Mouse (Mus musculus) liver, embryonic 11.5 days (tissue): ENCODE data around the gene Slc9a9. TPM values are rescaled to one million over a fixed set of nuclear protein-coding genes. Genes with fewer than 3 reads are reported as not detected.
"Not testable (repeated sequence)": the region's sequence is repeated elsewhere in the genome, so short reads cannot be mapped to it uniquely, and the experiment has no call there.

ENCODE experiments used
- ATAC-seq: fragments of 200-750 bp; cut with Nextera tagmentation; replicated peaks from 2 replicates; pipeline ENCODE4 v1.8.0; 2017; ENCODE audit warnings: moderate number of reproducible peaks, mild to moderate bottlenecking, moderate TSS enrichment, moderate library complexity; ENCODE audit not compliant: low FRiP score
- DNase-seq: peaks from one replicate; pipeline ENCODE4 v3.0.0-alpha.2; 2017; ENCODE audit warnings: low spot score
- H3K27ac ChIP-seq: fragments of 300-500 bp; sonication (generic); 2 replicates; pipeline ENCODE4 v1.5.1; 2014; ENCODE audit warnings: mild to moderate bottlenecking, low read depth, low read length, control low read depth
- H3K27me3 ChIP-seq: fragments of 300-500 bp; sonication (generic); replicated peaks from 2 replicates; pipeline ENCODE4 v1.6.1; 2014; ENCODE audit warnings: low read length, mixed read lengths; ENCODE audit not compliant: control insufficient read depth, insufficient read depth
- H3K36me3 ChIP-seq: fragments of 300-500 bp; sonication (generic); 2 replicates; pipeline ENCODE4 v1.6.1; 2014; ENCODE audit warnings: mild to moderate bottlenecking, low read length, moderate library complexity, mixed read lengths; ENCODE audit not compliant: control insufficient read depth, insufficient read depth
- H3K4me1 ChIP-seq: fragments of 300-500 bp; sonication (generic); replicated peaks from 2 replicates; pipeline ENCODE4 v1.6.1; 2014; ENCODE audit warnings: low read length, mixed read lengths; ENCODE audit not compliant: control insufficient read depth, insufficient read depth
- H3K4me2 ChIP-seq: fragments of 300-500 bp; sonication (generic); 2 replicates; pipeline ENCODE4 v1.6.1; 2014; ENCODE audit warnings: mild to moderate bottlenecking, control low read depth, moderate library complexity
- H3K4me3 ChIP-seq: fragments of 300-500 bp; sonication (generic); 2 replicates; pipeline ENCODE4 v1.5.1; 2014; ENCODE audit warnings: low read depth, low read length, control low read depth
- H3K9ac ChIP-seq: fragments of 300-500 bp; sonication (generic); 2 replicates; pipeline ENCODE4 v1.6.1; 2014; ENCODE audit warnings: low read depth, low read length, control low read depth
- H3K9me3 ChIP-seq: fragments of 300-500 bp; sonication (generic); 2 replicates; pipeline ENCODE4 v1.6.1; 2016; ENCODE audit warnings: low read length, inconsistent platforms, mixed read lengths; ENCODE audit not compliant: control insufficient read depth
- WGBS: fragments of 180-500 bp; shearing (Covaris S2); extraction: QIAGEN DNeasy Blood & Tissue Kit; methylation state at CpG from one replicate; pipeline ENCODE4 v1.1.7; 2014; 5-methylcytosine and 5-hydroxymethylcytosine counted together
- polyA plus RNA-seq: library from polyadenylated mRNA; unstranded; fragments of >200 nt; fragmentation: Nextera tagmentation; extraction: Ambion mirVana; gene quantifications from 2 replicates; pipeline ENCODE4 v1.2.1, GENCODE M21; 2014

Slc9a9 gene
- polyA plus RNA-seq = 1.9 and 2.3 TPM in 2 replicates

GRCm38 (mm10) chr9:94669791-94670577 lies at the start of gene Slc9a9:
TSS of gene Slc9a9 (plus strand) at chr9:94669909.
- 3% methylated on average over 23 of the region's 23 CpGs for WGBS
- Histone ChIP-seq H3K4me2 (peak within 1 kb of the TSS; percentile 67), H3K9me3 (no peaks in the 10 kb centered on the region), H3K9ac (peak within 1 kb of the TSS; percentile 36), H3K27ac (no peak within 1 kb of the TSS), H3K4me3 (peak within 1 kb of the TSS; percentile 48), H3K36me3 (no peaks in the 10 kb centered on the region), H3K27me3 (no peaks in the 10 kb centered on the region), H3K4me1 (0 out of 2 replicates have a peak, but pooled peaks cover 3% of the 10 kb centered on the region)
- peak; percentile 39 for DNase-seq
- peak; percentile 63 for ATAC-seq

GRCm38 (mm10) chr9:94620342-94620741 lies 49.4 kb upstream of the Slc9a9 start:
- no peak overlapping the region for H3K9ac ChIP-seq
- no peak overlapping the region for H3K4me2 ChIP-seq
- no peak overlapping the region for H3K27ac ChIP-seq
- WGBS = 79% methylated on average over 6 of the region's 6 CpGs
- no peak for ATAC-seq
- H3K36me3 ChIP-seq = no peaks in the 10 kb centered on the region
- no peak for DNase-seq
- no peak overlapping the region for H3K4me3 ChIP-seq
- no peaks in the 10 kb centered on the region for H3K27me3 ChIP-seq
- no peaks in the 10 kb centered on the region for H3K9me3 ChIP-seq
- no peaks in the 10 kb centered on the region for H3K4me1 ChIP-seq

- no peaks in the 10 kb centered on the region for H3K27me3 ChIP-seq
- H3K9ac ChIP-seq = no peak overlapping the region
- H3K4me3 ChIP-seq = no peak overlapping the region
- H3K9me3 ChIP-seq = no peaks in the 10 kb centered on the region
- no peak overlapping the region for H3K4me2 ChIP-seq
- H3K4me1 ChIP-seq = no peaks in the 10 kb centered on the region
- no peak overlapping the region for H3K27ac ChIP-seq
- H3K36me3 ChIP-seq = no peaks in the 10 kb centered on the region
- no peak for ATAC-seq
- 79% methylated on average over 10 of the region's 10 CpGs for WGBS
- no peak for DNase-seq
Measured at GRCm38 (mm10) chr9:94620846-94621245, 48.9 kb upstream of the Slc9a9 start.

GRCm38 (mm10) chr9:94621902-94622301 lies 47.8 kb upstream of the Slc9a9 start:
- Histone ChIP-seq H3K27ac (no peak overlapping the region), H3K4me3 (no peak overlapping the region), H3K36me3 (no peaks in the 10 kb centered on the region), H3K9ac (no peak overlapping the region), H3K4me2 (no peak overlapping the region), H3K4me1 (no peaks in the 10 kb centered on the region), H3K9me3 (no peaks in the 10 kb centered on the region), H3K27me3 (no peaks in the 10 kb centered on the region)
- no peak for DNase-seq
- no peak for ATAC-seq
- WGBS = 41% methylated on average over 2 of the region's 2 CpGs

DNA sequence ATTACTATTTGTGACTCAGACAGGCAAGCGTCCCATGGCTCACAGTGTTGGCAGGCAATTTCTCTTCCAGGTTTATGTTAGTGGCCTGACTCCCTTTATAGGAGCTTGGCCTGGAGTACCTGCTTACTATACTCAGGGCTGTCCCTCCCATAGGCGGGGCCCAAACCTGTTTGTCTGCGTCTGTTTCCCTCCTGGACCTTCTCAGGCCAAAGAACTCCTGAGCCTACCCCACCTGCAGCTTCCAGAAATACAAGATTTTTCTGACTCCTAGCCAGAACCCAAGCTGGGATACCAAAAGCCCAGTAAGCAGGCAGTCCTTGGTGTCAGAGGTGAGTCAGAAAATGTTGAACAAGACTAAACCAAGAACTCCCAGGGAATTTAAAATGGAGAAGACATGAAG lies 43.0 kb upstream of the Slc9a9 start:
- Histone ChIP-seq H3K27me3 (no peaks in the 10 kb centered on the region), H3K9ac (no peak overlapping the region), H3K4me3 (no peak overlapping the region), H3K4me1 (no peaks in the 10 kb centered on the region), H3K27ac (no peak overlapping the region), H3K4me2 (no peak overlapping the region), H3K9me3 (no peaks in the 10 kb centered on the region), H3K36me3 (no peaks in the 10 kb centered on the region)
- ATAC-seq = no peak
- DNase-seq = no peak
- 81% methylated on average over 3 of the region's 3 CpGs for WGBS

DNA sequence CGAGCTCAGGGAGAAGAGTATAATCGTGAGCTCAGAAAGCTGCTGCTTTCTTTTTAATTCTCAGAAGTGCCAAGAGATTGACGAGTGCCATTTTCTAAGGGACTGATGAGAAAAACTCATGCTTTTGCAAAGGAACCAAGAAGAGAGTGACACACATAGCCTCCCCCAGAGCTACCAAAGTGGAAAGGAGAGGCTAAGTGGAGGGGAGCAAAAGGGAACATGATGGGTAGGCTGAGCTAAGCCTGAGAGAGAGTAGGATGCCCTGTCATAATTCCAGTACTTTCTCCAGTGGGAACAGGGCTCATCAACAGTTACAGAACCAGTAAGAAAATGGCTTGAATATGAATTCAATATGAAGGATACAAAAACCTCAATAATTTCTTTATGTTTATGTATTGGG lies 40.8 kb upstream of the Slc9a9 start:
- Histone ChIP-seq H3K9ac (no peak overlapping the region), H3K27ac (no peak overlapping the region), H3K4me2 (no peak overlapping the region), H3K4me3 (no peak overlapping the region), H3K9me3 (no peaks in the 10 kb centered on the region), H3K36me3 (no peaks in the 10 kb centered on the region), H3K4me1 (no peaks in the 10 kb centered on the region), H3K27me3 (no peaks in the 10 kb centered on the region)
- ATAC-seq (no peak), DNase-seq (no peak)
- WGBS = 80% methylated on average over 3 of the region's 3 CpGs

DNA sequence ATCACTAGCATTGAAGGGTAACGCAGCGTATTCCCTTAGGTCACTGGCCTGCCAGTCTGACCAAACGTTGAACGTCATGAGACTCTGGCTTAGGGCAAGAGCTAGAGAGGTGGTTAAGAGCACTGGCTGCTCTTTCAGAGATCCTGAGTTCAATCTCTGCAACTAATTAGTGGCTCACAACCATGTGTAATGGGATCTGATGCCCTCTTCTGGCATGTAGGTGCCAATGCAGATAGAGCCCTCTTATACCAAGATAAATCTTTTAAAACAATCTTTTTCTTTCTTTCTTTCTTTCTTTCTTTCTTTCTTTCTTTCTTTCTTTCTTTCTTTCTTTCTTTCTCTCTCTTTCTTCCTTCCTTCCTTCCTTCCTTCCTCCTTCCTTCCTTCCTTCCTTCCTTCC lies 35.4 kb upstream of the Slc9a9 start:
- H3K4me2 ChIP-seq, H3K4me1 ChIP-seq, H3K27me3 ChIP-seq, H3K27ac ChIP-seq, H3K9me3 ChIP-seq, ATAC-seq, H3K36me3 ChIP-seq, H3K9ac ChIP-seq, H3K4me3 ChIP-seq, DNase-seq: not testable (repeated sequence)
- WGBS = 88% methylated on average over 4 of the region's 4 CpGs

DNA sequence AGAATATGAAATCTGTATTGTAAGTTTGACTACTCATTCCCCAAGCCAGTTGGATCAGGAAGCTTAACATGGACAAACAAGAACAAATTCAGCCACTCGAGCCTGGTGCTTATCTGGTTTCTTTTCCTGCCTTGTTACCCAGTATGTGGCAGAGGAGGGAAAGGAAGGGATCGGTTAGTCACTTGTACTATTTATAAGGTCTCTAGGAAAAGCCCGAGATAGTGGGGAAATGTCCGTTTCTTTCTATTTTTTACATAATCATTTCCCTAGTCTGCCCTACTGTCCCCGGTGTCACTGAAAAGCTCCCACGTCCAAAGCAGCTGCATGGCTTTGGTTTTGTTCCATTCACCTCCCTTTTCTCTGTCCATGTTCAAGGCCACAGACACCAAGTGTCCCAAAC lies 24.1 kb upstream of the Slc9a9 start:
- no peak overlapping the region for H3K4me3 ChIP-seq
- no peak for DNase-seq
- 42% methylated on average over 6 of the region's 6 CpGs for WGBS
- H3K9me3 ChIP-seq = no peaks in the 10 kb centered on the region
- H3K27me3 ChIP-seq = no peaks in the 10 kb centered on the region
- no peaks in the 10 kb centered on the region for H3K36me3 ChIP-seq
- no peak overlapping the region for H3K27ac ChIP-seq
- H3K4me2 ChIP-seq = no peak overlapping the region
- H3K4me1 ChIP-seq = no peaks in the 10 kb centered on the region
- ATAC-seq = no peak; the same call in 1 of the 2 replicates
- no peak overlapping the region for H3K9ac ChIP-seq

GRCm38 (mm10) chr9:94647425-94647824 lies 22.3 kb upstream of the Slc9a9 start:
- DNase-seq (no peak), ATAC-seq (no peak)
- Histone ChIP-seq H3K4me2 (no peak overlapping the region), H3K27me3 (no peaks in the 10 kb centered on the region), H3K4me1 (no peaks in the 10 kb centered on the region), H3K27ac (no peak overlapping the region), H3K4me3 (no peak overlapping the region), H3K9ac (no peak overlapping the region), H3K9me3 (no peaks in the 10 kb centered on the region), H3K36me3 (no peaks in the 10 kb centered on the region)
- 70% methylated on average over 4 of the region's 4 CpGs for WGBS
